Mouse (Mus musculus) mesoderm, embryonic 11.5 days (tissue): ENCODE measurements around the gene Sgms1.

Experiments used
- DNase-seq: peaks from one replicate; pipeline ENCODE4 v3.0.0-alpha.2; 2012; ENCODE audit warnings: low read depth, low spot score

Sgms1 gene

DNA sequence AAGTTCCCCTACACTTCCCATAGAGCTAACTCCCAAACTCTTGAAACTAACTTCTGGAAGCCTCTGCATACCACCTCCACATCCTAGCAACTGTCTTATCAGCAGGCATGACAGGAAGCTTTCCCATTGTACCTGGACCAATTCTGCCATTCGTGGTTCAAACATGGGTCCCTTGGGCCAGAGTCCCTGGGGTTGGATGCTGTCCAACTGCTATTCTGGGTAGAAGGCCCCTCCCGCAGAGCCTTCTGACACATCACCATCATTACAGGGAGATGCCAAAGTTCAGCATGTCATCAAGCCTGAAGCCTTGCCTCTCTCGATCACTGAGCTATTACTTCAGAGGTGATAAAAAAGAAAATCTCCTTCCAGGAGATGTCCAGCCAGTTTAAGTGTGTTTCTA is 175.9 kb downstream of the Sgms1 start:
- DNase-seq, result no peak

DNA sequence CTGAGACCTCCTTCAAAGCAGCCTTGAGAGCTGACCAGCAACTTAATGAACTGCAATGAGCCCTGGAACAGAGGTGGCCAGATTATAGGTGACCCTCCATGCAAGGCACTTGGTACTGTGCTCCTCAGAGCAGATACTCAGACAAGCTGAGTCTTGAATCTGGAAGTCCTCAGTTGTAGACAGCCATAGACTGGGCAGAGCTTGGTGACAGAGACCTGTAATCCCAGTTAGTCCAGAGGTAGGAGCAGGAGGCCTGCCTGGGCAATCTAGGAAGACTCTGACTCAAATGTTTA is 178.3 kb downstream of the Sgms1 start:
- no peak for DNase-seq

DNA sequence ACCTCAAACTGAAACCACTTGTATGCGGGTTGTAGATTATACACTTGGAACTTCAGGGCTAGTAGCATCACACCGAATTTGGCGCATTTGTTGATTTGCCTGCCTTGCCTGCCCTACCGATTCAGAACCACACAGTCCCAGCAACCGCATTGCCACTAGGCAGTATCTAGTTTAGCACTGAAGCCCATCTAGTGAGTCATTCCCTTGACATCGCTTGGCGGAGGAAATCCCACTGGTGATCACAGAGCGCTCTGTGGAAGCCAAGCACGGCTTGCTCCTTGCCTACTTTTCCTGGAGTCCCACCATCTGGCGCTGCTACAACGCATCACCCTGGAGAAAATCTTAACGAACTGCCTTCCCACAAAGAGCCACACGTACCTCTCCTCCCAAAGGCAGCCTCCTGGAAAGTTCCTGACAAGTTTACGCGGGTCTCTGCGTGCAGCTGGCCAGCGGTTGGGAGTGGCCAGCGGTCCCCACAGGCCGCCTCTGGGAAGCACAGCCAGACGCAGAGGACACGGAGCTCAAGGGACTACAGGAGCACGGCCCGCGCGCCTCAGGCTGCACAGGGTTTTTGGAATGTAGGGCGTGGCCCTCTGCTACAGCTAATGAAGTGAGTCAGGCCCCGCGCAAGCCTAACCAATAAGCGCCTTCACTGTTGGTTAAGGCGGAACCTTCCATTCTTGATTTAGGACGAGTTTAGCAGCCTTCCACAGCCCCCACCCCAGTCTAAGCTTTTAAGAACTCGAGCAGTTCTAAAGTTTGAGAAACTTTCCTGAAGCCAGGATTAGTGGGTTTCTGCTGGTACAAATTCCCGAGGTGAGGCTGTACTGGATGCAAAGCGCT is 178.8 kb downstream of the Sgms1 start:
- DNase-seq, result peak; percentile 90

DNA sequence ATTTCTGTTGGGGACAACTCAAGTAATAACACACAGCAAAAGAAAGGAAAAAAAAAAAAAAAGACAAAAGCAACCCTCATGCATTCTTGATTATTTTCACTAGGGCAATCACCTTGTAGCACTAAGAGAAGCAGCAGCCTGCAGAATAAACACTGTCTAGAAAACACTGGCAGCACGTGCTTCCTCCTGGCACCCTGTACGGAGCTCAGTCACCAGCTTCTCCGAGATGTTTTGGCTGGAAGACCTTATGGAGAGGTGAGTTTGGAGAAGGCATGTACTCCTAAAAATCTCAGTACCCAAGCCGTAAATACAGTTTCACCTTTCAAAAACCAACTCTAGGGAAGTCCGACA is 179.4 kb downstream of the Sgms1 start:
- no peak for DNase-seq

DNA sequence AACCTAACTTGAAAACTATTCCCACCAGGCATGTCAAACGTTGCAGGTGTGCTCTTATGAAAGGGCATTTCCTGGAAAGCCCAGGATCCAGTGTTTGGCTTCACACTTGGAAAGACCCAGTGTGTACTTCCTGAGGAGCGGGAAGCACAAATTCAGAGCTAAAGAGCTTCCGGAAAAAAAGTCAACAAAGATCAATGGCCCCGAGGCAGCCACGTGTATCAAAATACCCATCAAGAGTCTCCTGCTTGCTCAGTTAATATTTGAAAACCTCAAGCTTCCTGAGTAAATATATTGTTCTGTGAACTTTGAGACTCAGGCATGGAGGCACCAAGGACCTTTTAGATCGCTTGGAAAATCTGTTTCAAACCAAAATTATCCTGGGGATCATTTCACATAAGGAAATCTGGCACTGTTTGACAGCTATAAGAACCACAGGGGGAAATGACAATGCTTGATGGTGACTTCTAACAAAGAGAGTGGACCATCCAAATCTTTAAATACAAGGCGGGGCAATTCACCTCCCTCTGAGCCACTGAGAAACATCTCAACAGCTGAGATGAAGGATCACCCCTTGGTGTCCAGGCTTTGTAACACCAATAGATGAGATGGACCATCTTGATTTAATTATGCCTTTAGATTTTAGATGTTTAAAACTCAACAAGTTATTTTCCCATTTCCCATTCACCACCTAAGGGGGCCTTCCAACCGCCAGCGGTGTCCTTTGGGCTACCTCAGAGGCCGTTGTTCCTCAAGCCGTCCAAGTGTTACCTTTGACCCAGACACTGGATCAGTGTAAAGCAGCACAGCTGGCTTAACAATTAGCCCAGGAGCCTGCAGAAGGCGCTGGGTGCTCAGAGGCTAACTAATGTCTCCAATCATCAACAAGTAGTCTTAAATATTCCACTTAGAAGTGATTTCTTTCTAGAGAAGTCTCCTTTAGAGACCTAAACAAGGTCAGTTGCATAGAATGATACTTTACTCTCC is 187.1 kb downstream of the Sgms1 start:
- DNase-seq, result no peak

DNA sequence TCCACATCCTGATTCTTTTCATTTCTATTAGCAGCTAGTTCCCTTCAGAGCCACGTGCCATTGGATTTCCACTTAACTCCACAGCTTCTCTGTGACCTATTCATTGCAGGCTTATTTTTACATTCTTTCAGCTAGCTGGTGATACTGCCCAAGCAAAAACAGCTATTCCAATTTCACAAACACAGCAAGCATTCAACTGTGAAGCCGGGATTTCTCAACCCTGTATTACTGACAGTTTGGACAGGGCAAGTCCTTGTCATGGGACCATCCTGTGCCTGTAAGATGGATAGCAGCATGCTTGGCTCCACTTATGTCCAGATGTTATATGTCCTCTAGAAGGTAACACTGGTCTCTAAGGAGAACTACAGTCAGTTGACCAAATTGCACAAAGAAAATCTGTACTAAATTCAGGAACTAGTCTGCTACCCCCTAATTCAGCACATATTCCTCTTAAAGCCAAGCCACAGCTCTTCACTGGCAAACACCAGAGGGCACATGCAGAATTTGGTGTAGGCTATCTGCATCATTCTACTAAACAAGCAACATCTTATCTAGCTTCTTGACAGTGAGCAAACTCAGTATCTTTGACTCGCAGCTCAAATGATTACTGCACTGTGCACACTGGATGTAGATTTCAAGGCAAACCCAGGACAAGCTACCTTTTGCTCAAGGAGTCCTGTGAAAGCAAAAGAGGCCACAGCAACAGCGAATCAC is 189.5 kb downstream of the Sgms1 start:
- no peak for DNase-seq

DNA sequence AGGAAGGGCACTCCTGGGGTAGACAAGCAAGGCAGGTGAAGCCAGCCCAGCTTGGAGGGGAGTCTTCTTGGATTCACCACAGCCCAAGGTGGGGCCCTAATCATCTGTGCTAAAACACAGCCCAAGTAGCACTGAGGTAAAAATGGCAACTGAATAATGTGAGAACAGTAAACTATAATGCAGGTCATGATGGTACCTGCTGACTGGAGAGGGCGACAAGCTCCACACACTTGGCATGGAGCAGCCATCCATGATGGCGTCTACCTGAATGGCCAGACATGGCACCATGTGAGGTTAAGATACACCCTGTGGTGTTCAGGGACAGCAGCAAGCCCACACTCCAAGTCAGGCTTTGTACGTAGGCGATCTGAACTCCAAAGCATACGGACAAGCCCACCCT is 190.4 kb downstream of the Sgms1 start:
- DNase-seq, result no peak

DNA sequence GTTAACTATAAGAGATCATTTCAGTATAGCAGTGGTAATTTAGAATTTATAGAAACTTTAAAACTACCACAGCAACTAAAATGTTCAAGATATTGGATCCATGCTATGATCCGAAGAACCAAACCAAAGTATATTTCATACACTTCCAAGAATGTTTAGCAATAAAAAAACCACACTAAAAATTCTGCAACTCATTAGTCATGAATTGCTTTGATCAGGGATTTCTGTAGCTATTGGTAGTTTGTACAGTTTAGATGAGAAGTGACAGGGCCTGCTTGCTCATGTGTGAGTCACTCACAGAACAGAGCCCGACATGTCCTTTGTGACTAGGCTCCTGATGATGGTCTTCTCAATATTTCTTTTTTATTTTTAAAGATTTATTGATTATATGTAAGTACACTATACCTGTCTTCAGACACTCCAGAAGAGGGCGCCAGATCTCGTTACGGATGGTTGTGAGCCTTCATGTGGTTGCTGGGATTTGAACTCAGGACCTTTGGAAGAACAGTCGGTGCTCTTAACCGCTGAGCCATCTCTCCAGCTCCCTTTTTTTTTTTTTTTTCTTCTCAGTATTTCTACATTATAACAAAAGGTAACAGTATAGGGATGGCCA is 190.9 kb downstream of the Sgms1 start:
- no peak for DNase-seq

DNA sequence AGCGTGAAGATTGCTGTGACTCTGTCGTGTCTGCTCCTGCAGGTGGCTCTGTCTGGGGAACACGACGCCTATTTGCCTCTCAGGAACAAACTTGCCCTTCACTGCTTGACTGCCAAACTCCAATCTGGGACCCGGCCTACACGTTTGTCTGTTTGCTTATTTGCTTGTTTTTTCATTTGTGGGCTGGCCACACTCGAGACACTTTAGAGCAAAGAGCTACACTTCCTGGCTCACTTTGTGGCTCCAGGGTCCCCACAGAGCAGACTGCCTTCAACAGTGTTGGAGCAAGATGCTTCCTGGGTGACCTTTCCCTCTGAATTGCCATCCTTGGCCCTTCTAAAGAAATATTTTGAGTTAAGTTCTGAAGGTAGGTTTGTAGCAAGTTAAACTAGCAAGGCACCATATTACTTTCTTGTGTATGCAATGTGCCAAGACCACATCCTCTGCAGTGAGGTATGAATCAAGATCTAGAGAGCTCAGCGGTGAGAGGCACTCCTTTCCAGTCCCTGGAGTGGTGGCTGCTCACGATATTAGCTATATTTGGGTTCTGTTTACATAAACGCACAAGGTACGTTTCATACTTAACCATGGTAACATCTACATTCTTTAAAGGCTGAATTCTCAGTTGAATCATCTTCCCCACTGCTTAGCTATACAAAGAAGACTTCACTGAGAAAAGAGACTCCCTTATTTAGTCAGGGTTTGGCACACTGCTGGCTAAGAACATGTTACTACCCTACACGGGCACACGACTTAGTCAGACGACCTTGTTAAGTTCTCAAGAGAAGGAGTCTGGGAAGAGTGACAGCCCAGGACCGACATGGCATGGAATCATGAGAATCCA is 192.3 kb downstream of the Sgms1 start:
- no peak for DNase-seq

DNA sequence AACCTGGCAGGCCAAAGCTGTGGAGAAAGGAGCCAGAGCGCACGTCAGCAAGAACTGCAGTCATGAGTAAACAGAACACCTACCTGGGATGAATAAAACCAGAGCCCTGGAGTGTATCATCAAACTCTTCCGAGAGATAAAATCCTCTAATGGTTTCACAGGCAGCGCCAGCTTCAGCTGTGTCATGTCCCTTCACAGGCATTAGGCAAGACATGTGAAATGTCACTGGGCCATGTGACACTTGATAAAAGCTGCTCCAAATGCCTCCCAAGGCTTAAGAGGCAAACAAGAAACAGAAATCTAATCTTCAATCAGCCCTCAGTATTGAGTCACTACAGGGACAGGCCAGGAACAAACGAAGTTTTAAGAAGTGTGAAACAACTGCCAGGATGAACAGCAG is 193.3 kb downstream of the Sgms1 start:
- DNase-seq, result no peak

DNA sequence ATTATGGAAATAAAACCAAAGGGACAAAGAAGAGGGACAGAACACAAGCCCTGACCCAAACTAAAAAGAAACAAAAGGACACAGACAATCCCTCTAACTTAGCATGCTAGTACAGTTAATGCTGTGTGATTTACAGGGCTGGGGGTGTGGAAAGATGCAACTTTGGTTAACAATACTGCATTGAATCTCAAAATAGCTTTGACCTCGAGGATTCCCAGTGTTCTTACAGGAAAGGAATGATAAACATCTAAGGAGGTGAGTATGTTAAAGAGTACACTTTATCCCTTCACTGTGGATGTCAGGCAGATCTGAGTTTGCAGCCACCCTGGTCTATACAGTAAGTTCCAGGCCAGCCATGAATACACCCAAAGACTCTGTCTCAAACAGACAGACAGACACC is 194.7 kb downstream of the Sgms1 start:
- DNase-seq, result no peak

DNA sequence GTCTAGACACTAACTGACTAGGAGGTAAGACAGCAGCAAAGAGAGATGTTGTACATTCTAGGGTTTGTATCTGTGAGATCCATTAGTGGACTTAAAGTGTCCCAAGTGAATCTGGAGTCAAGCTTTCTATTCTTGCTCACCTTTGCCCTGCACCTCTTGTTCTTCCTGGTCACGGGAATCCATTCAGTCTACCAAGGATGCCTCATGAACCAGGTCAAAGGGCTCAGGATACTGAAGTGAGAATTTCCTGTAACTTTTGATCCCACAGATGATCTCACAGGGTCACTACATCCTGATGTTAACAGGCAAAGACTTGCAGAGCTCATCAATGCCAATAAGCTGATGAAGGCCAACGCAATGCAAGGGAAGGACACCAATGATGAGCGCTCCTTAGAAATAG is 195.4 kb downstream of the Sgms1 start:
- DNase-seq, result no peak

DNA sequence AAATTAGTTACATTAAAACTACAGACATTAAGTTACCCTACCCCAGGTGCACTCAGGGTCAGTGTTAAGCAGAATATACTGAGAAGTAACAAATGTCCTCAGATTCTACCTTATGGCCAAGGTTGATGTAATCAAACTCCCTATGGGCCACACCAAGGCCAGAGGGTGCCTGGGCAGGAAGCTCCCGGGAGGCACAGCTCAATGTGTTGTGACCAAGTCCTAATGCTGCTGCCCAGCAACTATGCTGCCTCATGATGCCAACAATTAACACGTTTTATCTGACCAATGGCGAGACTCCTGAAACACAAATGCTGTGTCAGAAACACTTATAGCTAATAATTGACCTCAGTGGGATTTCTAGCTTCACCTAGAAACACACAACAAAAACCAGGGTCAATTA is 197.9 kb downstream of the Sgms1 start:
- no peak for DNase-seq

DNA sequence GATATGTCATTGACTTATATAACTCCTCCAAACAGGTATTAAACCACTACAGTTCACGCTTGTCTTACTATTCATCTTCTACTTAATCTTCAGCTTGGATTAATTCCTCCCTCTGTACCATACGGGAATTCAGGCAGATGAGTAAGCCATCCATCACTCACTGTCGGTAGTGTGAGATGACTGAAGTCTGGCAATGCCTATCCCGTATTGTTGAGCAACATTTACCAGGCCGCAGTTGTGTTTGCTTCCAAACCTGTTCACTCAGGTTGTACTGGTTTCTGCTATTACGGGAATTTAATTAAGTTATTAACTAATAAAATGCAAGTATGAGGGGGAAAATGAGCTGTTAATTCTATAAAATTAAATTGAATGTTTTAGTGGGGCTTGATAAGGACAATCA is 199.6 kb downstream of the Sgms1 start:
- DNase-seq, result no peak

DNA sequence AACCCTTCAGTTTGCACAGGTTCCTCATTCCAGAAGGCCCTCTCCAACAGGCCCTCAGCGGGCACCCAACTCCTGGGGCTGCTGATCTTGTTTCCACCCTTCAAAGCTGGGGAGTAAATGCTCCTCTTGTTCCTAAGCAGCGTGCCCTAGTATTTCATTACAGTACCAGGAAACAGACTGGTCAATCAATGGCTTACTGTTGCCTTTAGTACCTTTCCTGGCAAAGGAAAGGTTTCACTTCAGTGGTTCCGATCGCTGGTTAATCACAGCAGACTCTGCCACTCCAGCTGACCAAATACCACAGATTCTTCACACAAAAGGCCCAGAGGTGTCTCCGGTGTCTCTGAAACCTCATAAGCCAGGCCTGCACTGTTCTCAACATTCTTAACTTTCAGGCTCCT is 200.5 kb downstream of the Sgms1 start:
- DNase-seq, result no peak

DNA sequence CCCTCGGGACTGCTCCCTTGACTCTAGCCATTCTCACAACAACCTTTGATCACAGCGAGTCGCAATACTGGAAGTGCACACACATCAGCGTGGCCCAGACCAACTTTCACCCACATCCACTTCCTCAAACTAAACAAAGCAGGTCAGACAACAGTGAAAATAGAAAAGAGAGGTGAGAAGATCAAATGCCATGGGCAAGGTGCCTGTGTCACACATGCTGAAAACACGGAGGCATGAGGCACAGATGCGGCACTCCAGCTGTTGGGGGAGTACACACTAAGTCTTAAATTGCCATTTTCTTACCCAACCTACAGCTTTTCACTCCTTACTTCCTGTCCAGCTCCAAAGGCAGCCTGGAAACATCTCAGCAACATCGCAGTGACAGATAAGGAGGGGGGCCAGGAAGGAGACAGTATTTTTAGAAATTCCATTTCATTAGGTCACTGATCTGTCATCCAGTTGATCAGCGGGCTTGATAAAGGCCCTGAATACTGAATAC is 202.9 kb downstream of the Sgms1 start:
- no peak for DNase-seq

DNA sequence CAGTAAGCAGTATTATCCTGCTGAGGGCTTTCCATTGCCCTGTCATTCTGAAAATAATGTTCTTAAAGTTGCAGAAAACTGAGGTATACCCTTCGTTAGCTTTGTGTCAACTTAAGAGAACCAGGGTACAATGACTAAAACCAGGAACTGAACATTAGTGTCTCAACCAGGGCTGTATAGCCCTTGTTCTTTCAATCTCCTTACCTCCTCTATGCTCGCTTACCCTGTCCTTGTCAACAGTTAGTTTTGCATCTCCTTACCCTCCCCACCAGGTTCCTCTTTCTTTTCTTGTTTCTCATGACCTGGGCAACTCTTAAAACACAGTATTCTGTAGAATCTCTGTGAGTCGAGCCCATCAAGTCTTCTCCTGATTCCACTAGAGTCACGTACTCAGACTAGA is 206.5 kb downstream of the Sgms1 start:
- no peak for DNase-seq

DNA sequence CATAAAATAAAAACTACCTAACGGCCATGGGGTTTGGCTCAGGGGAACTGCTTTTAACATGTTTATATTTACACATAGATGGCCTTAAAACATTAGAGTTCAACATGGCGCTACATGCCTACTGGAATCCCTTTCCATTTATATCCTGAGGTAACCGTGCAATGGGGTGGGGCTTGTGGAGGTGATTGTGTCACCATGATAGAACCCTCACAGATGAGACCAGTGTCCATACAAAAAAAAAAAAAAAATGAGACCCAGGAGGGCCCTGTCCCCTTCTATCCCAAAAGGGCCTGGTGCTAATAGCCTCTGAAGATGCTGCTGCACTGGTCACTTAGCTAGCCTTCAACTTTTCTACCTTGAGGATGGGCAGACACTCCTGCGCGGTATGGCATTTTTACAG is 207.0 kb downstream of the Sgms1 start:
- no peak for DNase-seq

DNA sequence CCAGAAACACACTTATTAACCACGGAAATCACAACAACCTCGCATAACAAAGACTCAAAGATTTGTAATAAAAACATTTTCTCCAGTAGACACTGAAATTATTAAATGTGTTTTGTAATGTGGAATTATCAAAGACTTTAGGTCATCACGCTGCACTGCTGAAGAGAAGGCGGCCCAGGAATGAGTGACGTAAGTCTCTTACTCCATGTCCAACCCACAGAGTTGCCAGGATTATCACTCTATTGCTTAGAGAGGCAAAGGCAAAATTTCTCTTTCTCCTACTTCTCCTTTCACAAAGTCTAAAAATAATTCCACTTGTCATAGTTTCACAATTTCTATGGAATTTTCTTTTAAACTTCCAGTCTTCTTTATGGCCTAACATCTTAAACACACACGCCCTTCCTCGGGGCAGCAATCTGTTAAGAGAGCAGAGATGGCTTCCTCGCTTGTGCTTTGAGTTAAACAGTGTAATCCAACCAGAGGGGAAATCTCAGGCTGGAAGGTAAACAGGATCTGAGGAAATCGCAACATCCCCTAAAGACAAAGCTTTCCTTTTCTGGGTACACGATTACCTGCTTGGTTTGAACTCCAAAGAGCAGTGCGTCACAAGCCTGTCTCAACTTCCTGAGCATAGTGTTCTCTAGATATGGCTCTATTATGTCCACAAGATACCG is 207.7 kb downstream of the Sgms1 start:
- no peak for DNase-seq
